Mouse (Mus musculus): ENCODE results near the gene Taf1. TPM values are rescaled to one million over a fixed set of nuclear protein-coding genes. Genes with fewer than 3 reads are reported as not detected.

Gene Taf1
- total RNA-seq, 2 experiments from 2014 or later = 6.0 to 8.5 TPM

Other genes starting within 250 kb of the Taf1 start
- gene Nlgn3, start 233.6 kb upstream of the Taf1 start, total RNA-seq (2021) = under 1 TPM; 0.08 to 0.20 TPM
- under 1 TPM; 0.46 TPM for gene Gjb1, start 156.4 kb upstream of the Taf1 start, total RNA-seq (2021)
- 1 to 10 TPM; 7.8 to 9.7 TPM for gene Zmym3, start 111.9 kb upstream of the Taf1 start, total RNA-seq (2021)
- gene Nono, start 103.4 kb upstream of the Taf1 start, total RNA-seq (2021) = 10 to 100 TPM; 40.4 to 46.1 TPM
- gene Itgb1bp2, start 83.6 kb upstream of the Taf1 start, total RNA-seq (2021) = 100 to 1,000 TPM; 228 to 250 TPM
- gene Ogt, start 107.3 kb downstream of the Taf1 start, total RNA-seq (2021) = 10 to 100 TPM; 56.9 to 62.1 TPM
- gene Cxcr3, start 201.5 kb downstream of the Taf1 start, total RNA-seq (2021) = under 1 TPM in 1 of 2 experiments, not detected in 1; 0.16 TPM